Mouse (Mus musculus) cortical plate, adult 2 months (tissue): ENCODE measurements around the gene Fstl3.

Experiments used
- CTCF ChIP-seq: fragments of 200-500 bp; IDR thresholded peaks from 2 replicates; pipeline ENCODE4 v1.5.1; 2011; ENCODE audit warnings: mild to moderate bottlenecking, control low read depth, low read length; ENCODE audit not compliant: insufficient read depth; ENCODE audit errors: extremely low read depth
- POLR2A ChIP-seq: fragments of 200-500 bp; IDR thresholded peaks from 2 replicates; pipeline ENCODE4 v1.6.1; 2011; ENCODE audit warnings: mild to moderate bottlenecking, low read length, control low read depth; ENCODE audit not compliant: insufficient read depth; ENCODE audit errors: extremely low read depth

DNA sequence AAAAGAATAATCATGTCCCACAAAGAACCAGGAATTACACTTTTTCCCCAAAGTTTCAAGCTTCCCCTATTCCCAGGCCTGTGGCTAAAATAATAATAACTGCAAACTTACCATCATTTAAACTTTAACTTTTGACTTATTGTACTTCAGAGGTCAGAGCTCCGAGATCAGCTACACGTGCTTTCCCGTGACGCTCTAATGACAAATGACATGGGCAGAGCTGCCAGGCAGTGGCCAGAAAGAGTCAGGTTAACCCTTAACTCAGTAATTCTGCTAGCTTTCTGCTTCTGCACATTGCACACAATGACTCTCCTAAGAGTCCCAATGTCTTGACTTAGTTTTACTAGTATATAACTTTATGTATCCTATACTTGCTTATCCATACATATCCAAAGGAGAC is 7.7 kb upstream of the Fstl3 start:
- no peak for TF ChIP-seq POLR2A
- no peak for TF ChIP-seq CTCF
